Mouse (Mus musculus) right cerebral cortex, postnatal 36 days (tissue): ENCODE measurements at regions not wholly inside any gene's neighbourhood (a gene's known extent, or its start where the extent isn't known, plus 50 kb on each side); places are given as distances from the start of the nearest gene placed in this dataset.
"Not testable (repeated sequence)": the region's sequence is repeated elsewhere in the genome, so short reads cannot be mapped to it uniquely, and the experiment has no call there.

ENCODE experiments used
- DNase-seq, 2 experiments: peaks; one replicate each; pipeline ENCODE4 v3.0.0; 2022; ENCODE audit warnings: low spot score in 2 of 2, mixed read lengths in 1 of 2

DNA sequence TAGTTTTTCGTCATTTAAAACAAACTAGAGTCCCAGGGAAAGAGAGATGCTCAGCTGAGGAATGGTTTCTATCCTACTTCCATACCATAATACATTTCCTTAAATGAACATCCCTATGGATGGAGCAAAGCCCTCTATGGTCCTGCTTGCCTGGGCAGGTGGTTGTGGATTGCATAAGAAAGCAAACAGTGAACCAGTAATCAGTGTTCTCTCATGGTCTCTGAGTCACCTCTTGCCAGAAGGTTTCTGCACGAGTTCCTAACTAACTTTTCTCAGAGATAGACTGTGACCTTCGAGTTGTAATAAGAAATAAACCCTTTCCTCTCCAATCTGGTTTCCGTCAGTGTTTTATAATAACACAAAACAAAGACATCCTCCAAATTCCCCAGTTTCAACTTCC, 62.9 kb upstream of the Bet1 start:
- DNase-seq: no peak

DNA sequence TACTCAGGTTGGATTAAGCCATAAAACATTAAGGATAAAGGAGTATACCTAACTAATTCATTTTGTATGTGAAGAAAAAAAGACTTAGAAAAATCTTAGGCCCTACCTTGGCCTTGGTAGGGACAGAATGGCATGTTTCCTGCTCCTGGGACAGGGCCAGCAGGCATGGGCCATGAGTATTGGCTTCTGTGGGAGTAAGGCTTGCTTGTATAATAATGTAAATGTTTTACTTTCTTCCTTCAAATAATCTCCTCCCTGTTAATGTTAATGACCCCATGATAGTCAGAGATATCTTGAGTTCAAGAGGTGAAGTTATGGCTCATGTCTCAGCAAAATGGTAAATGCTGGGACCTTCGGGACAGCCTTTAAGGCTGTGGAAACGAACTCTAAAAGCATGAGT, 71.5 kb upstream of the Bet1 start:
- no peak for DNase-seq

DNA sequence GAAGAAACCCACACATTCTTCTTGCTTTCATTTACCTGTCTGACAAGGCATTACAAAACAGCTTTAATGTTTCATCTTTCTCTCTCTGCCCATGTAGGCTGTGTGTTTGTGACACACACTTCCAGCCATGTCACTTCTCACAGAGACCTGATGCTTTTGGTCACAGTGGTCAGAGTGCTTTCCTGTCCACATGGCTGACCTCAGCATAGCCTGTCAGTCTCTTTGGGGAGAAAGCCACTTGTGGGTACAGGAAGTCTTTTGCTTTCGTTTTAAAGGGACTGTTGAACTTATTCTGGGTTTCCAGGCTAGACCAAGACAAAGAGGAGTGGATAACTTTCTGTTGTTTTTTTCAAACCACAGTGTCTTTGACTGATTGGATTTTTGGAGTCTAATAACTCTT, 77.0 kb upstream of the Bet1 start:
- DNase-seq: no peak

DNA sequence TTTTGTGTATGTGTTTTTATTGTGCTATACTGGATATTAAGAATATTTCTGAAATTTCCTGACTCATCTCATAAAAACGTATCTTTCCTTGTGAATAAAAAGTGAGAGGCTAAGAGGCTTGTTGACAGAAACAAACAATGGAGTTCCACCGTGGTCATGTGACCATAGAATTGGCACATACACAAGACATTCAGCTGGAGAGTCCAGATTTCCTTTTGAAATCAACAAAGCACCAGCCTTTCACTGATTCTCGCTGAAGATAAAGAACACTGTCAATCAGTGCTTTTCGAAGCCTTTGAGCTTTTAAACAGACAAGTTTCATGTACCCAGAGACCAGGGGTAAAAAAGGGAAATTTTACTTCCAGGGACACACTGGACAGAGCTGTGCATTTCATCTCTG, 80.3 kb upstream of the Bet1 start:
- no peak for DNase-seq

DNA sequence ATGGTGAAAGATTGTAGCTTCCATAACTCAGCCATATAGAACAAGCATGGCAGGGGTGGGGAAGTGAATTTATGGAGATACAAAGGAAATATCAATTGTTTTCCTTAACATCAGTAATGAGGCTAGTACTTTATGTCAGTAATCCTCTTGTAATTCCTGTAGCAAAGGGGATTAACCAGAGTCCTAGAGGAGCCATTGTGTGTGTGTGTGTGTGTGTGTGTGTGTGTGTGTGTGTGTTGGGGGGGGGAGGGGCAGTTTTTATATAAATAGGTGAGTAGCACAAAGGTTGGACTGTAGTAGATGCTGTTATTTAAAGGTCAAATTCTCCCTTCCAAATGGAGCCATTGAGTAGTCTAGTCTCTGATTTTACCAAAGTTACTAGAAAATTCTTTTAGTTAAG, 81.0 kb upstream of the Bet1 start:
- DNase-seq: no peak

DNA sequence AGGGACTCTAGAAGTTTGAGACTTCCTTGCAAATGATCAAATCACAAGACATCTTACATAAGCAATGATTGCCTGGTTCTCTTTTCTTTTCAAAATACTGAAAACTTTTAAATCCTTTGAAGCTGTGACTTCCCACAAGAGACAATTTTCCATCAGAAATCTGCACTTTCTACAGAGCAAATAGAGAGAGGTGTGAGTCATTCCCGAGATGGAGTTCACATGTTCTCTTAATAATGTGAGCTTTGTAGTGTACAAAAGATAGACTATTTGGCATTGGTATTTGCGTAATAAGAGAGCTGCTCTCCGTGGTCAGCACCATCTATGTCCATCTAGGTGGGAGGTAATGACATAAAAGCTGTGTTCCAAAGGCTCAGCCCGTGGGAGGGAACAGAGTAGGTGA, 84.8 kb upstream of the Bet1 start:
- no peak for DNase-seq

DNA sequence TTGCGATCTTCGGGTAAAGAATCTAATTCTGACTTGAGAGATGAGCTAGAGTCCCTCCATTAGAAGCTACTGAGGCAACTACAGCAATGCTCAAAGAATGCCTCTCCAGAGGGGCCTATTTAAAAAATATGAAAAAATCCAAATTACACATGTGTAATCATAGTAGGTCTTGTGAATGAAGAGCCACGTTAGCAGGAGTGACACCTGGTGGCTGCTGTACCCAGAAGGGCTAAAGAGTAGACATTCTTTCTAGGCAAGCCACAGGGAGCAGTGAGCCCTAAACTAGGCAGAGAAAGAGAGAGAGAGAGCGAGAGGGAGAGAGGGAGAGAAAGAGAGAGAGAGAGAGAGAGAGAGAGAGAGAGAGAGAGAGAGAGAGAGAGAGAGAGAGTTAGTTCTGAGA, 100.9 kb upstream of the Bet1 start:
- no peak for DNase-seq

DNA sequence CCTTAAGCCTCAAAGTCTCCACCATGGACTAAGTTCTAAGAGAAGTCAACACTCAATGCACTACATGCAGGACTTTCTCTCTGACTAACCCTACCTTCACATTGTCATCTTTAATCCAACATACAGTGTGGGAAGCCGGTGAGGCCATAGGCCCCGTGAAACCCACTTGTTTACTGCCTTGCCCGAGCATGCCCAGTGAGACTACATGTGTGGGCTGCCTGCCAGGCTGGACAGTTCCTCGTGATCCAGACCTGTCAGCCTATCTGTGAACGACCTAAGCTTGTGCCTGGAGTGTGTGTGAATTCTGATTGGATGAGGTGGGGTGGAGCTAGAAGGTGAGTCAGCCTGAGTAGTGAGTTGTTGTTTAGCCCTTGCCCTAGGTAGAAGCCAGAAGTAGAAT, 104.2 kb upstream of the Bet1 start:
- not testable (repeated sequence) for DNase-seq

DNA sequence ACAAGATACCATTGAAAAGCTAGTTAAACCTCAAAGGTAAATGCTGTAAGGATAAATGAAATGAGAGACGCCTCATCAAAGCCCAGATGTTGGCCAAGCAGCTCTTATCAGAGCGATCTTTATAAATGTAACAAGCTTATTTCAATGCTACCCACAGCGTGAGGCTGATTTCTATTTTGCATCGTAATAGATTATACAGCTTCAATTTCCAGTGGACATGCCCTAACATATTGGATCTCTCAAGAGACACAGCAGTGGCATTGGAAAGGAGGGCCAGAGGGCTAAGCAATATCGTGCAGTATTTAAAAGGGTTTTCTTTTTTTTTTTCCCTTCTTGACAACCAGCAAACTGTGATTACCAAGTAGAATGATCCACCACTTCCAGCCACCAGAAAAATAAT, 106.5 kb upstream of the Bet1 start:
- no peak for DNase-seq

DNA sequence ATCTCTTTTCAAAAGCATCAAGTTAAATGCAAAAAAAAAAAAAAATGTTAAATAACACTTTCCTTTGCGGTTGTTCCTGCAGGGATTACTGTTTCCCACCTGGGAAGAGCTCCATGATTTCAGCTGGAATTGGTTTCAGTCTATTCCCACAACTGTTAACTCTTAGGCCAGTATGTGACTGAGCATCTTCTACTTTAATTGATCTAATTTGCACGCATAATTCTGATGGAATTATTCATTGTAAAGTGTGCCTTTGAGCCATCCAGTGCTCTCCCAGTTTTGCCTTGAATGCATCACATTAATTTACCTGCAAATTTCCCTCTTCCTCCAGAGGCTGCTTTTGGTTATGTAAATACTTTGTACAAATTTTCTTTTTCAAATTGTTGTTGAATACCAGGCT, 114.4 kb upstream of the Bet1 start:
- no peak for DNase-seq

DNA sequence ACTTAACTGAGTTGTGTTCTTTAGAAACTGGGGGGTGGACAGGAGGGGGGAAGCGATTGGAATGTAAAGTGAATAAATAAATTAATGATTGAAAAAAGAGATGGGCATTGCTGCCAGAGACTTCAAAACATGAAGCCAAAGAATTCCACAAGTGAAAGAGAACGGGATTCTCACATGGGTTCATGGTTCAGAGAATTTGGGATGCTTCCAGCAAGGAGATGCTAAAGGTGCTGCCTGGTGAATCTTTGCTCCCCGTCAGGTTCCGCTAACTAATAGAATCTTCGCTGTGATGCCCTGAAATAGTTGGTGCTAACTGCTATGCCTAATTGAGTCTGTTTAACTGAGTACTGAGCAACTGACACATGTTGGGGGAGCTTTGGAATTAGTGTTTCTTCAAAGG, 118.9 kb upstream of the Bet1 start:
- no peak for DNase-seq

DNA sequence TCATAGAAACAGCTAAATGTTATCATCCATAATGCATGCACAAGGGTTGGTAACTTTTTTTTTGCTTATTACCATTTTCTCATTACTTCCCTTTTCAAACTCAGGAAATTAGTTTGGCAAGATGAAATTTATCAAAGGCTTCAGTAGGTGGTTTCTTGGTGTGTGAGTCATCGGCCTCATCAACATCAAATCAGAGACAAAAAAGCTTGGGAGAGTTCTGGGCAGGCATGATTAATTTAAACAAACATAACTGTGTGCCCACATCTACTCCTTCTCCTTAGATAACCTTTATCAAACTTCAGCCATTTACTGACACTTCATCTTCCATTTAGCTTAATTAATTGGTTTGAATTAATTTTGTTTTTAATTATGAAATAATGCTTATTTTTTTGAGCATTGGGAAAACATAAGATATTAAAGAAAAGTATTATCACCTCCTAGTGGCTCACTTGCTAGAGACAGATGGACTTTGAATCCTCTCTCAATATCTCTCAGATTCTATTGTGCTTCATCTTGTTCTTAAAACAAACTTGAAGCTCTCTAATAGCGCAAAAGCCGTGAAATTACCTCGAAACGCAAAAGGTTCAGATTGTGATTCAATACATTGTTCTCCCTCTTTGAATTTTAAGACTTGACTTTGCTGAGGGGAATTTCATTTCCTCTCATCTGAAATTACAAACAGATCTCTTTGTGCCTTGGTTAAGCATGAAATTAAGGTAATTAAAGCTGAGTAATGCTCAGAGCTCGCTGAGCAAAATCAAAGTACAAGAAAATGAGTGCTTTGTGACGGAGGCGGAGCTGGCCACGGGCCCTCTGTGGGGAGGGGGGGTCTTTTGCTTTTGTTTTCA, 158.7 kb upstream of the Bet1 start:
- no peak for DNase-seq

DNA sequence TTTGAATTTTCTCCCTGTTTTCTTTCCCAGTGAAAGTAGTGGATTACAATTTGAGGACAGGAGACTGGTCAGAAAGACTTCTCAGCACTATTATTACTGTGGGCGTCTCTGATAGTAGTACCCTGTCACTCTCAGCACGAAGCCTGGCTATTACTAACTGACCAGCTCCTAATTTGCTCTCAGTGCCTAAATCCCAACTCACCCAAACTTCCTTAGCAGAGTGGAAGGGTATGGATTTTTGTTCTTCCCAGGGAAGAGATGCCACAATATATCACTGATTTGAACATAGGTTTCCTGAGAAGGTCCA, 159.3 kb upstream of the Bet1 start:
- DNase-seq: no peak

DNA sequence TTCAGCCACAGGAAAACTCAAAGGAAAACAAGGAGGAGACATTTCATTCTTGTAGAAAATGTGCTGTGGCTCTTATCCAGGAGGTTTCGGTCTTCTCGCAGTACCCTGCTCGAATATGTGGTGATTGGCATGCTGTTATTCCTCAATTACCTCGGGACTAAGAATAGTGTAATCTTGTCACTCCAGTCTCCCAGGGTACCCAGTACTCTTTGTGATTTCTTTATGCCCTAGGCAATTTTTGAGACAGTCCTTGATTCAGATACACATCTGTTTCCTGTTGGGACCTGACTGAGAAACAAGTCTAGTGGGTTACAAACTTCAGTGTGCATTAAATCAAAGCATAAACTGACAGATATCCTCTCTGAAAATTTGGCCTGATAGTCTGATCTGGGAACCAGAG, 189.8 kb upstream of the Bet1 start:
- no peak for DNase-seq

DNA sequence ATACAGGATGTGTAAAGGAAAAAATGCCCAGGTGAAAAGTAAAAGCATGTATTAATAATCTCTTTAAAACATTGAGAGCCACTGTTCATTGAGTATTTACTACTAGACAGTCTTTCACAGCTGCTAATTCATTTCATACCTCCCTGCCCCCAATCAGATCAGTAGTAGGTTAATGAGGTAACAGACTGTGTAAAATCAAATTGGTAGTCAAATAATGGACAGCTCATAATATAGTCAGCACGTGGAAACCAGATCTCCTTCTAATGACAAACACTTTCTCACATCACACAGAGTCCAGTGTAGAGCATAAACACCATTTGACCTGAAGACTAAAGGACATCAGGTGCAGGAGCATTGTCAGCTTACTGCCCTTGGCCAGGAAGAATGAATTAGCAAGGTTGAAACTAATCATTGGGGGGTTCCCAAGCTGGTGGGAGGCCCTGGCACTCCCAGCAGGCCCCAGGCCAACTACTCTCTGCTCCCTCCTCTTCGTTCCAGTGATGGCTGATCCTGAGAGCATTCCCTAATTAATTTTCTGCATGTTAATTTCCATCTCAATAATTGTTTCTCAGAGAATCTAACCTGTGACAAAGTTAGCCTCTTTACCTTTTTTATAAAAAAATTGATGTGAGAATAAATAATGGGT, 190.6 kb upstream of the Bet1 start:
- no peak for DNase-seq

DNA sequence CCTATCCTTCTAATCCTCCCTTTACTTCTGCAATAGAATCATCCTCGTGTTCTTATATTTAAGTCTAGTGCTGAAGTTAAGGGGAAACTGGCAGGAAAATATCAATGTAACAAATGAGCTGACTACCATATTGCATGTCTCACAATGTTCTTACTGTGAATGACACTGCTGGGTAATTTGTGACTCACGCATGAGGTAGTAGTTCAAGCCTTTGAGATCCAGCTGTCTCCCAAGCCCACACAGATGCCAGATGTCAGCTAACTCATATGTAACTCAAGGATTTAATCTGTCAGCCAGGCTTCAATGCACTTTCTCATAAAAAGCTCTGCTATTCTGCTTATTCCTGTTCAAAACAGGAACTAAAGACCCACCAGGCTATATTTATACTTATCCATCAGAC, 204.6 kb upstream of the Bet1 start:
- no peak for DNase-seq

DNA sequence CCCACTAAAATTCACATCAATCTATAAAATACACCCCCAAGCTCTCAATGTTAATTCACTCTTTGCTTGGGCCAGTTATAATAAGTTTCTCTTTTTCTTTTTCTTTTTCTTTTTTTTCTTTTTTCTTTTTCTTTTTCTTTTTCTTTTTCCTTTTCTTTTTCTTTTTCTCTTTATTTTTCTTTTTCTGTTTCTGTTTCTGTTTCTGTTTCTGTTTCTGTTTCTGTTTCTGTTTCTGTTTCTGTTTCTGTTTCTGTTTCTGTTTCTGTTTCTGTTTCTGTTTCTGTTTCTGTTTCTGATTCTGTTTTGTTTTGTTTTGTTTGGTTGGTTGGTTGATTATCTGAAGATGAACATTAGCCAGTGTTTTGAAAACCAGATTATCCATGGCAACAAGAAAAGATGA, 201.2 kb upstream of the Col1a2 start:
- not testable (repeated sequence) for DNase-seq

DNA sequence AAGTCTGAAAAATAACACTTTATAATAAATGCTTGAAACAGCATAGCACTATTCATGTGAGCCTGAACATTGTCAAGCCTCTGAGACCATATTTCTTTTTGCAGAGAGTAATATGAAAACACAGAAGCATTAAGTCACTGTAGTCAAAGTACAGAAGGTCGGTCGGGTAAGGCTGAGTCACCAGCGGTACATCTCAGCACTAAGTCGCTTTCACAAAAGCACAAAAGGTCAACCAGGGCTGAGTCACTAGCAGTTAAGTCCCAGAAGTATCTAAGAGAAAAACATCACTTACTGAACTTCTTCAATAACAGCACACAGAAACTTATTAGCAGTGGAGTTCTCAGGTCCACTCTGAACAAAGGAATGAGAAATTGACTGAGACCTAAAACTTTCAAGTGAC, 154.7 kb upstream of the Col1a2 start:
- DNase-seq: no peak

DNA sequence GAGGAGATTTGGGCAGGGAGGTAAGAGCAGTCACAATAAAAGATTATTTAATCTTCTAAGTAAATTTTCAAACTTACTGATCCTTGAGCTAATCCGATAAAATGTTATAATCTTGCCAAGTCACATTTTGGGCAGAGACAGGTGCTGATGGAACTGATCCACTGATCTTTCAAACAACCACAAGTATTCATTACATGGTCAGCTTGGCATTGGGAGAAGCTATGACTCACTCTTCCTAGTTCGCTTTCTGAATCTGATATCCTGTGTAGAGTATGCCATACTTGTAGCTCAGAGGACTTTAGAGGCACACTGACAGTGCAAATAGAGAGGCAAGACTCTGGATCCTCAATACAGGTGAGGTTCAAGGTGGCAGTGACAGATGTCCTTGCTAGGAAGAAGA, 142.4 kb upstream of the Col1a2 start:
- no peak for DNase-seq

DNA sequence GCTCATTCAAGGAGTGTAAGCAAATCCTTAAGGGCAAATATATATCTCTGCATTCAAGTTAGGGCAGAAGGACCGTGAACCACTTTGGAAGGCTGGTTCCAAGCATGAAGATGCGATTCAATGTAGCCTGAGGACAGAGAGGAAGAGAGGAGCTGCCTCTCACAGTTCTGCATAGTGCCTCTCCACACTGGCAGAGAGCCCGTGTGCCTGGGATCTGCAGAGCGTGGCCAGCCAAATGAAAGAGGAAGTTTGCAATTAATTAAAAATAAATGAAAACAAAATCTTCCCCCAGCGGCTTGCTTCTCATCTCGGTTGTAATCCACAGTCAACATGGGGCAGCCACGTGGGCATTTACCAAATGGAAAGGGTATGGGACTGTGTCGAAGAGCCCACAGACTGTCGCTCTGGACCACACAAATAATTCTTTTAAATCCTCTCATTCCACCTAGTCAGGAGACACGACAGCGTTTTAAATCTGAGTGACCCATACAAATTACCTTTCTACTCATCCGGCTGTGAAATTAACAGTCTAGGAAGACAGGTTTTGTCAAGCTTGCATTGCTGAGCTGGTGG, 129.1 kb upstream of the Col1a2 start:
- DNase-seq: no peak

DNA sequence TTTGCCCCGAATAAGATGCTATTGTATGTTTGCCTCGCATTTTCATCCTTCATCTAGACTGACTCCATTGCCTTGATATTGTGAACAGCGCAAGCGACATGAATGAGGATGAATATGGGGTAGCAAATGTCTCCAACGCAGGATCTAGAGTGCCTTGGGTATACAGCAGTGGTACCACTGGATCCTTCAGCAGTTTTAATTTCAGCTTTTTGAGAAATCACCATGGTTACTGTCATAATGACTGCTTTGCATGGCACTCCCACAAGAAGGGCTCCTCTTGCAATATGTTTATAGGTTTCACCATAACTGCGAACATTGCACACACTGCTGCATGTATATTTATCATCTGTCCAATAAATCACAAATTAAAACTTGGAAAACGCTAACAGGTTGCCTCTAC, 107.8 kb upstream of the Col1a2 start:
- no peak for DNase-seq

DNA sequence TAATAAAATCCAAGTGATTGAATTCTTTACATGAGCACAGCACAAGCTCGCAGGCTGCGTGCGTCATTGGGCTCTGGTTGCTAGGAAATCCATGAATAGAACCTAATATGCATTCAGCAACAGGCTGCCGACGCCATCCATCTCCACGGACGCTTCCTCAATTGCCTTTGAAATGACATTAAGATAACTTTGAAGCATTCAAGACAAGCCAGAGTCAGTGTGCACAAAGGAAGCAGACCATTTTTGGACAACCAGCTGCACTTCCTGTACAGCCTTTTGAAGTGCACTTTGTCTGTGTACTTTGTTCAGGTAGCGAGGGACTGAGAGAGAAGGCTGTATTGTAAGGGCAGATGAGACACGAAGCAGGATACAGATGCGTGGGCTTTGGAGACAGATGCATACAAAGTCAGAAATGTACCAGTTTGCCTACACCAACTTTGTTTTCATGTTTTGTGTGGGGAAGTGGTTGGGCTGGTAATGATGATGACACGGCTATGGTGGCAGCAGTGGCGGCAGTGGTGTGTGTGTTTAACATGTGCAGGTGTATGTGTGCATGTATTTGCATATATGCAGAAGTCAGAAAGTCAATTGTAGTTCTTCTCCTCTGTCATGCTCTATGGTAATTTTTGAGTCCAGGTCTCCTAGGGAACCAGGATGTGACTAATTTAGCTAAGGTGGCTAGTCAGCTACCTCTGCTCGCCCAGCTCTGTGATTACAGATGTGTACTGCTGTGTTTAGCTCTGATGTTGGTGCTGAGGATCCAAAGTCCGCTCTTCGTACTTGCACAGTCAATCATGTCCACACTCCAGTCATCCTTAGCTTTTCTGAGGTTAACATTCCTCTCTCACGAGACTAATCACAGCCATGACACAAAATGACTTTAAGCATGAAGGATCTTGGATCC, 106.7 kb upstream of the Col1a2 start:
- peak; percentile 62 to 82 for DNase-seq

DNA sequence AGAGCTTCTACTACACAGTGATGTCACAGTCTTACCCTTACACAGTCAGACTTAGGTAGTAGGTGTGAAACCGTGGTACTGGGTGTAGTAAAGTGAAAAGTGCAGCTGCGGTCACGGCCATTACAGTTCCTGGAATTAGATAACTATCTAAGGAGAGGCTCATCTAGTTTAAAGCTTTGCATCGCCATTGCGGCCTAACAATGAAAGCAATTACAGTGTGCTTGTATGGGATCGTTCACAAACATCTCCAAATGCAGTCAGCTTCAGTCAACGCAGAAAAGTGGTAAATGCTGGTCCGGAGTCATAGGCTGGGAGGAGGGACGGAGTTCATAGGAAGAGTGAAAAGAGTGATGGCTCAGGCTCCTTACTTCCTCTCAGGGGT, 106.0 kb upstream of the Col1a2 start:
- DNase-seq: no peak
